Mouse (Mus musculus) CH12.LX (cell line): Measurements from ENCODE around the gene Afp. TPM values are rescaled to one million over a fixed set of nuclear protein-coding genes. Genes with fewer than 3 reads are reported as not detected.

ENCODE experiments used
- DNase-seq: peaks from one replicate; pipeline ENCODE4 v3.0.0-alpha.2; 2013; ENCODE audit errors: extremely low read depth
- H3K27ac ChIP-seq: 2 replicates; pipeline ENCODE4 v1.5.1; 2012; ENCODE audit warnings: low read depth, mild to moderate bottlenecking, control low read depth, moderate library complexity; ENCODE audit not compliant: insufficient read depth
- H3K27me3 ChIP-seq: replicated peaks from 2 replicates; pipeline ENCODE3; 2012; ENCODE audit warnings: inconsistent platforms
- H3K36me3 ChIP-seq, 2 experiments: replicated peaks in 1 of 2; 2 replicates each; pipeline versions ENCODE3 to v1.6.1; 2012; ENCODE audit warnings: inconsistent platforms in 1 of 2, low read length in 1 of 2, mild to moderate bottlenecking in 1 of 2, mixed read lengths in 1 of 2, moderate library complexity in 1 of 2; ENCODE audit not compliant: control insufficient read depth in 1 of 2, insufficient read depth in 1 of 2
- H3K4me1 ChIP-seq, 2 experiments: 2 replicates each; pipeline ENCODE4 v1.6.1; 2012; ENCODE audit warnings: inconsistent platforms in 1 of 2, moderate library complexity in 1 of 2; ENCODE audit not compliant: insufficient read depth in 2 of 2, control insufficient read depth in 1 of 2
- H3K4me2 ChIP-seq: 2 replicates; pipeline ENCODE4 v1.6.1; 2012; ENCODE audit warnings: low read depth, mild to moderate bottlenecking, control low read depth; ENCODE audit not compliant: poor library complexity, insufficient read depth, severe bottlenecking
- H3K4me3 ChIP-seq, 3 experiments: fragments of 150-350 bp in 1 of 3; sonication (generic) in 1 of 3; replicated peaks in 1 of 3; 2 replicates each; pipeline versions ENCODE3 to v1.5.1; 2011 to 2012; ENCODE audit warnings: low read depth in 2 of 3, low read length in 2 of 3, mild to moderate bottlenecking in 2 of 3, moderate library complexity in 2 of 3, control low read depth in 1 of 3, improper control_type of control experiment in 1 of 3, inconsistent platforms in 1 of 3, mixed read lengths in 1 of 3; ENCODE audit not compliant: poor library complexity in 1 of 3
- H3K79me2 ChIP-seq: replicated peaks from 2 replicates; pipeline ENCODE4 v1.6.1; 2012; ENCODE audit warnings: mild to moderate bottlenecking, moderate library complexity; ENCODE audit not compliant: control insufficient read depth, poor library complexity, insufficient read depth, severe bottlenecking; ENCODE audit errors: extremely low read depth
- H3K9ac ChIP-seq: 2 replicates; pipeline ENCODE4 v1.6.1; 2012; ENCODE audit warnings: low read depth, mild to moderate bottlenecking, control low read depth, moderate library complexity; ENCODE audit not compliant: insufficient read depth
- H3K9me3 ChIP-seq: replicated peaks from 2 replicates; pipeline ENCODE3; 2012; ENCODE audit warnings: low read length, inconsistent platforms, mixed read lengths
- BHLHE40 ChIP-seq: IDR thresholded peaks from 2 replicates; pipeline ENCODE4 v1.6.1; 2011; ENCODE audit warnings: mild to moderate bottlenecking, low read depth, low read length, improper control_type of control experiment
- CHD1 ChIP-seq: IDR thresholded peaks from 2 replicates; pipeline ENCODE4 v1.6.1; 2012; ENCODE audit warnings: low read depth, low read length, improper control_type of control experiment, inconsistent platforms
- CHD2 ChIP-seq: IDR thresholded peaks from 2 replicates; pipeline ENCODE4 v1.6.1; 2011; ENCODE audit warnings: low read length, improper control_type of control experiment
- EP300 ChIP-seq: IDR thresholded peaks from 2 replicates; pipeline ENCODE4 v1.6.1; 2011; ENCODE audit warnings: low read length, improper control_type of control experiment
- ETS1 ChIP-seq: conservative IDR thresholded peaks from 2 replicates; pipeline ENCODE4 v1.6.1; 2012; ENCODE audit warnings: low read depth, mild to moderate bottlenecking, inconsistent platforms, low read length, improper control_type of control experiment, moderate library complexity
- GABPA ChIP-seq: IDR thresholded peaks from 2 replicates; pipeline ENCODE4 v1.6.1; 2012; ENCODE audit warnings: low read depth, low read length, improper control_type of control experiment, inconsistent platforms; ENCODE audit not compliant: insufficient replicate concordance
- IRF4 ChIP-seq: IDR thresholded peaks from 2 replicates; pipeline ENCODE4 v1.6.1; 2014; ENCODE audit warnings: low read depth, mild to moderate bottlenecking, inconsistent platforms, low read length, improper control_type of control experiment
- JUN ChIP-seq: IDR thresholded peaks from 2 replicates; pipeline ENCODE4 v1.6.1; 2011; ENCODE audit warnings: low read depth, mild to moderate bottlenecking, low read length, improper control_type of control experiment, moderate library complexity; ENCODE audit not compliant: insufficient read depth
- JUND ChIP-seq: conservative IDR thresholded peaks from 2 replicates; pipeline ENCODE4 v1.6.1; 2011; ENCODE audit warnings: low read depth, low read length, improper control_type of control experiment
- KAT2A ChIP-seq: IDR thresholded peaks from 2 replicates; pipeline ENCODE4 v1.6.1; 2012; ENCODE audit warnings: low read length, improper control_type of control experiment, inconsistent platforms; ENCODE audit not compliant: insufficient replicate concordance
- MAX ChIP-seq: IDR thresholded peaks from 2 replicates; pipeline ENCODE4 v1.6.1; 2011; ENCODE audit warnings: low read length, improper control_type of control experiment
- MEF2A ChIP-seq: IDR thresholded peaks from 2 replicates; pipeline ENCODE4 v1.6.1; 2014; ENCODE audit warnings: low read depth, mild to moderate bottlenecking, inconsistent platforms, low read length, improper control_type of control experiment, borderline replicate concordance
- MXI1 ChIP-seq: IDR thresholded peaks from 2 replicates; pipeline ENCODE4 v1.6.1; 2011; ENCODE audit warnings: mild to moderate bottlenecking, low read depth, low read length, improper control_type of control experiment
- NELFE ChIP-seq: IDR thresholded peaks from 2 replicates; pipeline ENCODE4 v1.6.1; 2011; ENCODE audit warnings: low read depth, low read length, improper control_type of control experiment
- POLR2AphosphoS2 ChIP-seq: IDR thresholded peaks from 2 replicates; pipeline ENCODE4 v1.6.1; 2011; ENCODE audit warnings: low read depth, low read length, improper control_type of control experiment
- RAD21 ChIP-seq: IDR thresholded peaks from 2 replicates; pipeline ENCODE4 v1.6.1; 2011; ENCODE audit warnings: low read depth, mild to moderate bottlenecking, low read length, improper control_type of control experiment, moderate library complexity
- RCOR1 ChIP-seq: conservative IDR thresholded peaks from 2 replicates; pipeline ENCODE4 v1.6.1; 2012; ENCODE audit warnings: low read depth, mild to moderate bottlenecking, inconsistent platforms, low read length, improper control_type of control experiment
- SIN3A ChIP-seq: IDR thresholded peaks from 2 replicates; pipeline ENCODE4 v1.6.1; 2012; ENCODE audit warnings: low read length, improper control_type of control experiment, inconsistent platforms
- TBP ChIP-seq: conservative IDR thresholded peaks from 2 replicates; pipeline ENCODE4 v1.6.1; 2011; ENCODE audit warnings: low read depth, low read length, improper control_type of control experiment
- TCF12 ChIP-seq: IDR thresholded peaks from 2 replicates; pipeline ENCODE4 v1.6.1; 2014; ENCODE audit warnings: low read depth, mild to moderate bottlenecking, inconsistent platforms, low read length, improper control_type of control experiment
- USF1 ChIP-seq: IDR thresholded peaks from 2 replicates; pipeline ENCODE4 v1.6.1; 2014; ENCODE audit warnings: low read depth, mild to moderate bottlenecking, inconsistent platforms, low read length, improper control_type of control experiment
- USF2 ChIP-seq: conservative IDR thresholded peaks from 2 replicates; pipeline ENCODE4 v1.6.1; 2011; ENCODE audit warnings: low read depth, low read length, improper control_type of control experiment
- ZC3H11A ChIP-seq: IDR thresholded peaks from 2 replicates; pipeline ENCODE4 v1.6.1; 2012; ENCODE audit warnings: low read depth, mild to moderate bottlenecking, inconsistent platforms, low read length, improper control_type of control experiment
- ZKSCAN1 ChIP-seq: IDR thresholded peaks from 2 replicates; pipeline ENCODE4 v1.6.1; 2012; ENCODE audit warnings: low read depth, inconsistent platforms, low read length, improper control_type of control experiment, borderline replicate concordance
- ZMIZ1 ChIP-seq: IDR thresholded peaks from 2 replicates; pipeline ENCODE4 v1.6.1; 2012; ENCODE audit warnings: low read depth, mild to moderate bottlenecking, inconsistent platforms, low read length, improper control_type of control experiment
- dilution Hi-C: fragments of 300-500 bp; cut with MboI; formaldehyde crosslinking; loops from 2 replicates; pipeline ENCODE4 v1.14.3; 2020; ENCODE audit warnings: low sequenced_read_pairs; ENCODE audit not compliant: extremely low pct_unique_long_range_greater_than_20kb, extremely low pct_ligation_motif_present
- in situ Hi-C: fragments of 300-500 bp; cut with MboI; formaldehyde crosslinking; loops from 3 replicates; pipeline ENCODE4 v1.14.3; 2019; ENCODE audit warnings: low sequenced_read_pairs, low pct_ligation_motif_present, low pct_unique_long_range_greater_than_20kb, mixed read lengths
- polyA plus RNA-seq: library from polyadenylated mRNA; unstranded; fragments of >175 nt; gene quantifications from 2 replicates; pipeline ENCODE4 v1.2.1, GENCODE M21; 2012; ENCODE audit warnings: low read depth; ENCODE audit not compliant: insufficient read length
- total RNA-seq, 2 experiments: library from RNA; depleted of rRNA; stranded (reverse); fragments of 300-350 nt in 1 of 2; fragments of >200 nt in 1 of 2; gene quantifications; 2 replicates each; pipeline ENCODE4 v1.2.3; 2012 to 2014

Afp gene
- total and polyA plus RNA-seq, 3 experiments = 12.5 to 19.8 (median 15.9) TPM

DNA sequence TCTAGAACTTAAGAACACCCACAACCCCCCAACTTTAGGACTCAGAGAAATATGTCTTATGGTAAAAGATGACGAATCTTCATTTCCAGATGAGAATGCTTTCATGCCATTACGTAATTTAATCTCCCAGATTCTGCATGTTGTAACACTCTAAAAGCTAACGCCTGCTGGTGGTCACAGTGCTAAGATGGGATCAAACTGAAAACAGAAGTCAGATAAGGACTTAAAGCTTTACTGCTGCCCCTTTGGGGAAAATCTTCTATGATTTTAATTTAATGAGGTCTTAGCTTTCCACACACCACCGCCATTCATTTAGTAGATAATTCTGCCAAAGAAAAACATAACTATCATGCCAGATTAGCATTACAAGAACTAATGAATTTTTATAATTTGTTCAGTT is 23.7 kb upstream of the Afp start:
- H3K9me3 ChIP-seq = no peaks in the 10 kb centered on the region
- no peak for DNase-seq
- dilution Hi-C loops (no loop called here), in situ Hi-C loops (no loop called here)
- TF ChIP-seq USF2 = no peak
- TF ChIP-seq KAT2A = no peak
- no peak for TF ChIP-seq EP300
- no peak for TF ChIP-seq RCOR1
- no peak for TF ChIP-seq MXI1
- no peak for TF ChIP-seq NELFE
- TF ChIP-seq ZC3H11A = no peak
- TF ChIP-seq MEF2A = no peak
- no peak for TF ChIP-seq ZMIZ1
- no peak for TF ChIP-seq USF1
- no peak for TF ChIP-seq POLR2AphosphoS2
- no peak for TF ChIP-seq SIN3A
- TF ChIP-seq JUND = no peak
- no peak for TF ChIP-seq RAD21
- TF ChIP-seq ETS1 = no peak
- TF ChIP-seq MAX = no peak
- no peak overlapping the region for H3K4me2 ChIP-seq
- 0 out of 4 replicates have a peak, but pooled peaks cover 0 to 5% of the 10 kb centered on the region in 2 experiments for H3K4me1 ChIP-seq
- no peaks in the 10 kb centered on the region for H3K36me3 ChIP-seq
- no peaks in the 10 kb centered on the region for H3K27me3 ChIP-seq
- no peak overlapping the region for H3K4me3 ChIP-seq
- no peaks in the 10 kb centered on the region for H3K79me2 ChIP-seq
- H3K27ac ChIP-seq = no peak overlapping the region
- H3K9ac ChIP-seq = no peak overlapping the region

GRCm38 (mm10) chr5:90467245-90467644 is 23.3 kb upstream of the Afp start:
- Histone ChIP-seq H3K27me3 (no peaks in the 10 kb centered on the region), H3K9me3 (no peaks in the 10 kb centered on the region), H3K79me2 (no peaks in the 10 kb centered on the region), H3K36me3 (no peaks in the 10 kb centered on the region), H3K4me1 (0 out of 4 replicates have a peak, but pooled peaks cover 0 to 5% of the 10 kb centered on the region in 2 experiments), H3K27ac (no peak overlapping the region), H3K4me2 (no peak overlapping the region), H3K4me3 (no peak overlapping the region), H3K9ac (no peak overlapping the region)
- dilution Hi-C loops (no loop called here), in situ Hi-C loops (no loop called here)
- TF ChIP-seq IRF4 (no peak), USF1 (no peak), GABPA (no peak), POLR2AphosphoS2 (no peak), CHD2 (no peak), TBP (no peak), BHLHE40 (no peak), TCF12 (no peak), CHD1 (no peak), ZKSCAN1 (no peak), RAD21 (no peak), JUN (no peak), USF2 (no peak), MEF2A (no peak)
- no peak for DNase-seq
